Mouse (Mus musculus) MN1 (cell line): ENCODE measurements around the gene Snrpn.
"Not testable (repeated sequence)": the region's sequence is repeated elsewhere in the genome, so short reads cannot be mapped to it uniquely, and the experiment has no call there.

ENCODE experiments used
- DNase-seq: peaks from one replicate; pipeline ENCODE4 v3.0.0-alpha.2; 2016; ENCODE audit warnings: low spot score

The Snrpn gene

GRCm38 (mm10) chr7:60139742-60140480, at the start of gene Snrpn:
TSS of gene Snrpn (minus strand) at chr7:60140219.
- DNase-seq = no peak

- DNase-seq = no peak
These were observed 30.5 kb upstream of the Snrpn start for GRCm38 (mm10) chr7:60170250-60171185.

- DNase-seq = no peak
These were observed 14.7 kb downstream of the Snrpn start for GRCm38 (mm10) chr7:60125332-60125731.

- DNase-seq = not testable (repeated sequence)
These were observed 16.9 kb downstream of the Snrpn start for GRCm38 (mm10) chr7:60123086-60123624.

- DNase-seq = no peak
These were observed 17.5 kb downstream of the Snrpn start for GRCm38 (mm10) chr7:60122434-60123085.

- DNase-seq = no peak
These were observed 42.7 kb downstream of the Snrpn start for GRCm38 (mm10) chr7:60097154-60097859.

GRCm38 (mm10) chr7:60076301-60076700, 63.7 kb downstream of the Snrpn start:
- DNase-seq = no peak

- no peak for DNase-seq
These were observed 92.4 kb downstream of the Snrpn start for GRCm38 (mm10) chr7:60047481-60048201.

GRCm38 (mm10) chr7:60013186-60013585, 126.8 kb downstream of the Snrpn start:
- DNase-seq = no peak

GRCm38 (mm10) chr7:60007727-60008360, 132.2 kb downstream of the Snrpn start:
- no peak for DNase-seq

- no peak for DNase-seq
These were observed 133.8 kb downstream of the Snrpn start for GRCm38 (mm10) chr7:60006262-60006661.

GRCm38 (mm10) chr7:60004606-60005330, 135.3 kb downstream of the Snrpn start, which contains the start of the genes Snurf and Gm38393:
TSS of gene Snurf (minus strand) at chr7:60005049.
TSS of gene Gm38393 (minus strand) at chr7:60005064.
- peak; percentile 58 for DNase-seq

- DNase-seq = peak; percentile 34
These were observed 136.0 kb downstream of the Snrpn start for GRCm38 (mm10) chr7:60003921-60004605.

GRCm38 (mm10) chr7:60003006-60003865, 136.8 kb downstream of the Snrpn start:
- DNase-seq = no peak

- DNase-seq = no peak
These were observed 161.4 kb downstream of the Snrpn start for GRCm38 (mm10) chr7:59978646-59979045.
